Mouse (Mus musculus) heart, adult 18-20 months (tissue): ENCODE measurements at regions not wholly inside any gene's neighbourhood (a gene's known extent, or its start where the extent isn't known, plus 50 kb on each side); places are given as distances from the start of the nearest gene placed in this dataset.

ENCODE experiments used
- DNase-seq, 2 experiments: peaks; one replicate each; pipeline ENCODE4 v3.0.0; 2021 to 2022; ENCODE audit warnings: mixed read lengths in 1 of 2

GRCm38 (mm10) chr19:26051478-26052215 is 379.4 kb downstream of the Dmrt2 start:
- no peak for DNase-seq

- DNase-seq, result no peak
These were observed 387.5 kb downstream of the Dmrt2 start for GRCm38 (mm10) chr19:26059668-26060067.

- no peak for DNase-seq
These were observed 396.3 kb downstream of the Dmrt2 start for GRCm38 (mm10) chr19:26068553-26068952.

GRCm38 (mm10) chr19:26069908-26070307 is 397.7 kb downstream of the Dmrt2 start:
- no peak for DNase-seq

GRCm38 (mm10) chr19:26088318-26088717 is 416.1 kb downstream of the Dmrt2 start:
- no peak for DNase-seq

GRCm38 (mm10) chr19:26091386-26091785 is 419.2 kb downstream of the Dmrt2 start:
- no peak for DNase-seq

GRCm38 (mm10) chr19:26093844-26094243 is 421.6 kb downstream of the Dmrt2 start:
- no peak for DNase-seq

- DNase-seq, result no peak
These were observed 442.1 kb downstream of the Dmrt2 start for GRCm38 (mm10) chr19:26114326-26114725.

- DNase-seq, result no peak
These were observed 456.2 kb downstream of the Dmrt2 start for GRCm38 (mm10) chr19:26128423-26128822.

- no peak for DNase-seq
These were observed 462.2 kb downstream of the Dmrt2 start for GRCm38 (mm10) chr19:26134385-26134784.

- DNase-seq, result no peak
These were observed 463.3 kb downstream of the Dmrt2 start for GRCm38 (mm10) chr19:26135398-26136104.

- DNase-seq, result no peak
These were observed 464.2 kb upstream of the Smarca2 start for GRCm38 (mm10) chr19:26140647-26141046.

- DNase-seq, result no peak
These were observed 461.3 kb upstream of the Smarca2 start for GRCm38 (mm10) chr19:26143539-26143938.

- DNase-seq, result no peak
These were observed 453.6 kb upstream of the Smarca2 start for GRCm38 (mm10) chr19:26151216-26151615.

- no peak for DNase-seq
These were observed 439.9 kb upstream of the Smarca2 start for GRCm38 (mm10) chr19:26164993-26165392.

GRCm38 (mm10) chr19:26181774-26182173 is 423.1 kb upstream of the Smarca2 start:
- DNase-seq, result no peak

GRCm38 (mm10) chr19:26185012-26185411 is 419.8 kb upstream of the Smarca2 start:
- DNase-seq, result no peak

GRCm38 (mm10) chr19:26190803-26191202 is 414.0 kb upstream of the Smarca2 start:
- no peak for DNase-seq

GRCm38 (mm10) chr19:26193664-26194063 is 411.2 kb upstream of the Smarca2 start:
- no peak for DNase-seq

GRCm38 (mm10) chr19:26208760-26209159 is 396.1 kb upstream of the Smarca2 start:
- DNase-seq, result no peak

GRCm38 (mm10) chr19:26234539-26234938 is 370.3 kb upstream of the Smarca2 start:
- no peak for DNase-seq

GRCm38 (mm10) chr19:26244067-26244466 is 360.8 kb upstream of the Smarca2 start:
- DNase-seq, result no peak

- DNase-seq, result no peak
These were observed 355.1 kb upstream of the Smarca2 start for GRCm38 (mm10) chr19:26249751-26250150.

- no peak for DNase-seq
These were observed 346.2 kb upstream of the Smarca2 start for GRCm38 (mm10) chr19:26258677-26259076.
